Mouse (Mus musculus) limb, embryonic 14.5 days (tissue): ENCODE results near the gene Eif4enif1. TPM values are rescaled to one million over a fixed set of nuclear protein-coding genes. Genes with fewer than 3 reads are reported as not detected.

Source experiments
- ATAC-seq: fragments of 200-750 bp; cut with Nextera tagmentation; 2 replicates; pipeline ENCODE4 v1.8.0; 2017; ENCODE audit warnings: low read depth, moderate number of reproducible peaks, moderate TSS enrichment; ENCODE audit not compliant: low FRiP score
- DNase-seq: peaks from one replicate; pipeline ENCODE4 v3.0.0-alpha.2; 2015; ENCODE audit warnings: low spot score
- H3K27ac ChIP-seq: fragments of 300-500 bp; sonication (generic); replicated peaks from 2 replicates; pipeline ENCODE4 v1.5.1; 2014; ENCODE audit warnings: low read depth, mild to moderate bottlenecking, low read length, moderate library complexity, mixed read lengths
- H3K27me3 ChIP-seq: fragments of 300-500 bp; sonication (generic); 2 replicates; pipeline ENCODE4 v1.6.1; 2014; ENCODE audit warnings: low read length, mixed read lengths; ENCODE audit not compliant: control insufficient read depth, insufficient read depth
- H3K36me3 ChIP-seq: fragments of 300-500 bp; sonication (generic); 2 replicates; pipeline ENCODE4 v1.6.1; 2014; ENCODE audit warnings: mild to moderate bottlenecking, low read length, moderate library complexity, mixed read lengths; ENCODE audit not compliant: control insufficient read depth, insufficient read depth
- H3K4me1 ChIP-seq: fragments of 300-500 bp; sonication (generic); 2 replicates; pipeline ENCODE4 v1.6.1; 2014; ENCODE audit warnings: antibody characterized with exemption, low read length, mixed read lengths; ENCODE audit not compliant: control insufficient read depth, insufficient read depth
- H3K4me2 ChIP-seq: fragments of 300-500 bp; sonication (generic); replicated peaks from 2 replicates; pipeline ENCODE4 v1.6.1; 2014; ENCODE audit warnings: low read depth, mild to moderate bottlenecking, low read length, moderate library complexity; ENCODE audit not compliant: severe bottlenecking
- H3K4me3 ChIP-seq: fragments of 300-500 bp; sonication (generic); replicated peaks from 2 replicates; pipeline ENCODE4 v1.5.1; 2014; ENCODE audit warnings: low read length
- H3K9ac ChIP-seq: fragments of 300-500 bp; sonication (generic); 2 replicates; pipeline ENCODE4 v1.6.1; 2014; ENCODE audit warnings: mild to moderate bottlenecking, low read depth, low read length, moderate library complexity; ENCODE audit not compliant: severe bottlenecking
- H3K9me3 ChIP-seq: fragments of 300-500 bp; sonication (generic); 2 replicates; pipeline ENCODE4 v1.6.1; 2016; ENCODE audit warnings: low read length; ENCODE audit not compliant: control insufficient read depth
- POLR2A ChIP-seq: fragments of 200-500 bp; IDR thresholded peaks from 2 replicates; pipeline ENCODE4 v1.8.0; 2012; ENCODE audit warnings: inconsistent platforms, mild to moderate bottlenecking, moderate library complexity, borderline replicate concordance; ENCODE audit not compliant: insufficient read depth, insufficient read length; ENCODE audit errors: extremely low read depth
- WGBS: fragments of 180-500 bp; shearing (Covaris S2); extraction: QIAGEN DNeasy Blood & Tissue Kit; methylation state at CpG from one replicate; pipeline ENCODE4 v1.1.7; 2014; 5-methylcytosine and 5-hydroxymethylcytosine counted together
- polyA plus RNA-seq, 2 experiments: library from polyadenylated mRNA; depleted of rRNA in 1 of 2; stranded (reverse) in 1 of 2; unstranded in 1 of 2; fragments of >200 nt; fragmentation: Nextera tagmentation in 1 of 2; extraction: Ambion mirVana in 1 of 2; gene quantifications; 2 replicates each; pipeline versions ENCODE4 v1.2.1 to v1.2.3; 2012 to 2014

Gene Eif4enif1
- polyA plus RNA-seq, 2 experiments: 55.9 to 87.8 TPM

GRCm38 (mm10) chr11:3205207-3205606, 3.0 kb downstream of the Eif4enif1 start:
- no peak overlapping the region for H3K27ac ChIP-seq
- ATAC-seq (no peak), DNase-seq (no peak)
- no peak overlapping the region for H3K4me3 ChIP-seq
- H3K9ac ChIP-seq: no peak overlapping the region
- no peak for TF ChIP-seq POLR2A
- H3K9me3 ChIP-seq: no peaks in the 10 kb centered on the region
- 87% methylated on average over 3 of the region's 3 CpGs for WGBS
- H3K36me3 ChIP-seq: peaks cover 53% of the 10 kb centered on the region
- H3K4me1 ChIP-seq: no peaks in the 10 kb centered on the region
- no peak overlapping the region for H3K4me2 ChIP-seq
- no peaks in the 10 kb centered on the region for H3K27me3 ChIP-seq

GRCm38 (mm10) chr11:3206783-3207182, 4.6 kb downstream of the Eif4enif1 start:
- ATAC-seq (no peak), DNase-seq (no peak)
- H3K27me3 ChIP-seq: no peaks in the 10 kb centered on the region
- H3K27ac ChIP-seq: no peak overlapping the region
- WGBS: 93% methylated on average over 3 of the region's 3 CpGs
- H3K9ac ChIP-seq: no peak overlapping the region
- H3K9me3 ChIP-seq: no peaks in the 10 kb centered on the region
- H3K4me3 ChIP-seq: no peak overlapping the region
- H3K4me2 ChIP-seq: no peak overlapping the region
- peaks cover 64% of the 10 kb centered on the region for H3K36me3 ChIP-seq
- H3K4me1 ChIP-seq: no peaks in the 10 kb centered on the region
- TF ChIP-seq POLR2A: no peak

GRCm38 (mm10) chr11:3212526-3212925, 10.3 kb downstream of the Eif4enif1 start:
- Histone ChIP-seq H3K4me1 (no peaks in the 10 kb centered on the region), H3K36me3 (peaks cover 87% of the 10 kb centered on the region), H3K9me3 (no peaks in the 10 kb centered on the region), H3K9ac (no peak overlapping the region), H3K4me3 (no peak overlapping the region), H3K27me3 (no peaks in the 10 kb centered on the region), H3K4me2 (no peak overlapping the region), H3K27ac (no peak overlapping the region)
- DNase-seq: no peak
- TF ChIP-seq POLR2A: no peak
- ATAC-seq: no peak
- 91% methylated on average over 1 of the region's 1 CpGs for WGBS

- DNase-seq: no peak
- Histone ChIP-seq H3K9me3 (no peaks in the 10 kb centered on the region), H3K27me3 (no peaks in the 10 kb centered on the region), H3K4me2 (no peak overlapping the region), H3K27ac (no peak overlapping the region), H3K36me3 (peaks cover 89% of the 10 kb centered on the region), H3K4me1 (no peaks in the 10 kb centered on the region), H3K4me3 (no peak overlapping the region), H3K9ac (no peak overlapping the region)
- 72% methylated on average over 5 of the region's 5 CpGs for WGBS
- ATAC-seq: no peak
- TF ChIP-seq POLR2A: no peak
Observed at GRCm38 (mm10) chr11:3223105-3223504, 20.9 kb downstream of the Eif4enif1 start.

- Histone ChIP-seq H3K4me2 (no peak overlapping the region), H3K4me1 (no peaks in the 10 kb centered on the region), H3K9me3 (no peaks in the 10 kb centered on the region), H3K4me3 (no peak overlapping the region), H3K9ac (no peak overlapping the region), H3K36me3 (peaks cover 88% of the 10 kb centered on the region), H3K27ac (no peak overlapping the region), H3K27me3 (no peaks in the 10 kb centered on the region)
- WGBS: 92% methylated on average over 3 of the region's 3 CpGs
- TF ChIP-seq POLR2A: no peak
- DNase-seq (no peak), ATAC-seq (no peak)
Observed at GRCm38 (mm10) chr11:3227113-3227512, 24.9 kb downstream of the Eif4enif1 start.

GRCm38 (mm10) chr11:3232248-3232647, 30.1 kb downstream of the Eif4enif1 start:
- no peak overlapping the region for H3K4me3 ChIP-seq
- no peak overlapping the region for H3K9ac ChIP-seq
- H3K27ac ChIP-seq: no peak overlapping the region
- no peaks in the 10 kb centered on the region for H3K4me1 ChIP-seq
- no peak overlapping the region for H3K4me2 ChIP-seq
- DNase-seq (no peak), ATAC-seq (no peak)
- peaks cover 84% of the 10 kb centered on the region for H3K36me3 ChIP-seq
- no peak for TF ChIP-seq POLR2A
- H3K27me3 ChIP-seq: no peaks in the 10 kb centered on the region
- H3K9me3 ChIP-seq: no peaks in the 10 kb centered on the region
- 91% methylated on average over 3 of the region's 3 CpGs for WGBS
